Mouse (Mus musculus) lung, adult 2 months (tissue): Measurements from ENCODE around the gene Polr2j.

Experiments
- CTCF ChIP-seq: fragments of 200-500 bp; IDR thresholded peaks from 2 replicates; pipeline ENCODE4 v1.5.1; 2011; ENCODE audit warnings: mild to moderate bottlenecking, low read length, control low read depth; ENCODE audit not compliant: insufficient read depth
- POLR2A ChIP-seq: fragments of 200-500 bp; IDR thresholded peaks from 2 replicates; pipeline ENCODE4 v1.6.1; 2011; ENCODE audit warnings: low read depth, mild to moderate bottlenecking, control low read depth, low read length, borderline replicate concordance; ENCODE audit errors: extremely low read depth

DNA sequence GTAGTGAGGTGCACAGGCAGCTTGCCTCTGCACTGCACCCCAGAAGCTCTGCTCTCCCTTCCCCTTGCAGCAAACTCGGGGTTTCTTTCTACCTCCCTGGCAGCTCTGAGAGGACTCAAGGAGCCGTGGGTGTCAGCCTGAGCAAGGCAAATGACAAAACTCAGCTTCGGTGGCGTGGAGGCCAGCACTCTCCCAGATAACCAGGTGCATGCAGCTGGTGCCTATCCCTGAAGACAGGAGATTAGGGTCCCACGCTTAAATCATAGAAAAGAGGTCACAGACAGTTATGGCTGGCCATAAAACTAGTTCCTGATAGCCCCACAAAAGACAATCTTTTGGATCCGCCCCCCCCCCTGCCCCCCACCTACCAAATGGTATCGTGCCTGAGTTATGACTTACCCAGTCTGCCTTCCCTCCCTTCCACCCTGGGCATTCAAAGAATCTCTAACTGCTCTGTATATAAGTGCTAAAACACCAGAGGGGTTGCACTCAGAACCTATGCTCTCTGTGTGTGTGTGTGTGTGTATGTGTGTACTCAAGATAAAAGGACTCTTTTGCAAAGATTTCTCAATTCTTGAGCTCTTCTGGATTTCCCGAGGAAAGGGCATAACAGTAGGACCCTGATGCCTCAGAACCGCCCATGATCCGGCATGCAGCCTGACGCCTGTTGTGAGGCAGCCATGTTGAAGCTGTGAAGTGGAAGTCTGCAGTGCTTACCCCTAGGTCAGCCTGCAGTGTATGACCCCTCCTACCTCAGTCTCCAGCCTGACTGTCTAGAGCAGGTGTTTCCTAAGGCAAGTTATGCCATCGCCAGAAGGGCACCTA lies 28.4 kb downstream of the Polr2j start:
- TF ChIP-seq CTCF: no peak
- no peak for TF ChIP-seq POLR2A
